Mouse (Mus musculus): ENCODE results near the gene 4930519P11Rik. TPM values are rescaled to one million over a fixed set of nuclear protein-coding genes. Genes with fewer than 3 reads are reported as not detected.
A peak's percentile ranks its signal among the peaks of the same experiment; 100 is the strongest.

The 4930519P11Rik gene
- polyA plus RNA-seq, 1 experiment: 0.47 TPM

DNA sequence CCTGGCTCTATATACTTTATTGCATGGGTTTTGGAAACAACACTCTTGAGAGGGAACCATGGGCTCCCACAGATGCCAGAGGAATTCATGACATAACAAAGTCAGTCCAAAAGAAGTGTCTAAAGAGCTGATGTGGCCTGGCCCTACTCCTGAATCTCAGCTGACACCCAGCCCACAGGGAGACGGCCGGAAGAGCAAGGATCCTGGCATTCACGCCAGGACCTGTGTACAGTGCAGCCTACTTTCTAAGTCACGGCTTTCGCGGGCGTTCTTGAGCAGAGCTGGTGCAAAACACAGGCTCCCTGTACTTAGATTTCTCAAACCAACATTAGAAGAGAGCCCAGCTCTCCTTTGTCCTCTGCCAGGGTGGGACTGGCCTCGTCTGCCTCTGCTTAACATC is 32.7 kb downstream of the 4930519P11Rik start:
- Histone ChIP-seq H3K27me3 (ENCODE audit: control insufficient read depth, insufficient read depth, insufficient read length) (no peaks in the 10 kb centered on the region), H3K4me3 (no peak overlapping the region), H3K36me3 (ENCODE audit: control insufficient read depth, insufficient read depth) (no peaks in the 10 kb centered on the region), H3K4me2 (ENCODE audit: low read depth) (no peak overlapping the region), H3K79me2 (ENCODE audit: control insufficient read depth, insufficient read depth) (no peaks in the 10 kb centered on the region), H3ac (ENCODE audit: control insufficient read depth, insufficient read length) (no peak overlapping the region)
- TF ChIP-seq TCF3 (IDR thresholded peaks at IDR 0.05; ENCODE audit: insufficient read length, low read depth) (no peak), POLR2A (IDR thresholded peaks at IDR 0.05; ENCODE audit: insufficient read length, low read depth) (no peak), REST (IDR thresholded peaks at IDR 0.05; ENCODE audit: insufficient read depth, insufficient read length) (no peak), POLR2AphosphoS2 (IDR thresholded peaks at IDR 0.05; ENCODE audit: insufficient read length, low read depth) (no peak), MAX (IDR thresholded peaks at IDR 0.05; ENCODE audit: low read depth) (no peak)

DNA sequence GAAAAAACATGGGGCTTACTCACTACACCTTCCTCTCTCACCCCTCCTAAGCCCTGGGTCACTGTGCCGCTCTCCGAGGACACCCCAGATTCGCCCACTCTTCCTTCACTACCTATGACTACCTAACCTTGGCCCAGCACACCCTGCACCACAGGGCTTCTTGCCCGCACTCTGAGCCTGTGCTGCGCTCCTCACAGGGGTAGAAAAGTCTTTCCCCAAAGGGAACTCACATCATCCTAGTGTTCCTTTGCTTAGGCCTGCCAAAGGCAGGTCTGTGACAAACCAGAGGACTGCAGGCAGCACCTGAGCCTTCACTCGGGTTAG is 35.5 kb downstream of the 4930519P11Rik start:
- TF ChIP-seq CEBPB (IDR thresholded peaks at IDR 0.05; ENCODE audit: insufficient read depth, poor library complexity, severe bottlenecking) (no peak), MYOD1 (IDR thresholded peaks at IDR 0.05; ENCODE audit: control insufficient read depth in 1 of 3, insufficient read length in 2 of 3, low read depth in 2 of 3) (no peak), REST (IDR thresholded peaks at IDR 0.05; ENCODE audit: insufficient read depth, insufficient read length) (no peak), TCF3 (IDR thresholded peaks at IDR 0.05; ENCODE audit: insufficient read length, low read depth) (no peak), SRF (IDR thresholded peaks at IDR 0.05; ENCODE audit: control insufficient read depth, insufficient read length, low read depth) (no peak), MAX (IDR thresholded peaks at IDR 0.05; ENCODE audit: low read depth) (no peak), POLR2AphosphoS2 (IDR thresholded peaks at IDR 0.05; ENCODE audit: insufficient read length, low read depth) (no peak), E2F4 (IDR thresholded peaks at IDR 0.05; ENCODE audit: insufficient read depth) (no peak), USF1 (IDR thresholded peaks at IDR 0.05; ENCODE audit: low read depth) (no peak), TCF12 (IDR thresholded peaks at IDR 0.05; ENCODE audit: insufficient read depth, poor library complexity, severe bottlenecking) (no peak), POLR2A (IDR thresholded peaks at IDR 0.05; ENCODE audit: insufficient read length, low read depth) (no peak), MYOG (IDR thresholded peaks at IDR 0.05; ENCODE audit: control insufficient read depth in 1 of 3, insufficient read depth in 1 of 3, insufficient read length in 2 of 3, low read depth in 2 of 3) (no peak)
- no peaks in the 10 kb centered on the region for H3K27me3 ChIP-seq (ENCODE audit: control insufficient read depth, insufficient read depth, insufficient read length)
- no peak overlapping the region for H3ac ChIP-seq (ENCODE audit: control insufficient read depth, insufficient read length)

DNA sequence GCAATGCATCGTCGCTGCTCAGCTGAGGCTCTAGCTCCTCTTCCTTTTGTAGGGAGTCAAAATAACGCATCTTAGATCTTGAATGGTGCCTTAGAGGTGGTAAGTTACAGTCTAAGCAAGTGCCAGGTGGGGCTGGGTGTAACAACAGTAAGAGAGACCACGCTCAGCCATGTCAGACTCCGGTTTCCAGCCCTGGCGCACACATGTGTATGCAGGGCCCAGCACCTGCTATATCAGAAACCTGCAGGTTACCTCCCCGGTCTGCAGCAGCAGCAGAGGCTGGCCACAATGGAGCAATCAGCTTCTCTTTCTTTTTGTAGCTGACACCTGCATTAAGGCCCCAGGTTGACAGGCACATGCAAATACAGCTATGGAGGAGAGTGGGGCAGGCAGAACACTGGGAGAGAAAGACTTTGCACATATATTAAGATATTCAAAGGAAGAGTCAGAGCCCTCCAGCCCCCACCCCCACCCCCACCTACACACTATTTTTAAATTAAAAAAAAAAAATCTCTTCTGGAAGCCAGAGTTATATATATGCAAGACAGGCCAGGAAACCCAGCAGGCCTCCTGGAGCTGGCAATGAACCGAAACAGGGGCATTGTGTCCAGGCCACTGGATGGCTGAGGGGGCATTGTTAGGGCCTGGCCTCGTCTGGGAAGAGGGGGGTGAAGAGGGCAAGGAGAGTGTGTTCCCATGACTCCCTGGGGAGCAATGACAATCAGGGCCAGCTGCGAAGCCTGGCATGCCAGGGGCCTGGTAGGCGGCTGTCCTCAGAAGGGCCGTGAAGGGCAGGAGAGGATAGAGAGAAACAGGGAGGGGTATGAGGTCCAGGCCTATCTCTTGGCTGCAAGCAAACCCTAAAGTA is 36.1 kb downstream of the 4930519P11Rik start:
- Histone ChIP-seq H3K36me3 (ENCODE audit: control insufficient read depth, insufficient read depth) (no peaks in the 10 kb centered on the region), H3K79me2 (ENCODE audit: control insufficient read depth, insufficient read depth) (no peaks in the 10 kb centered on the region), H3ac (ENCODE audit: control insufficient read depth, insufficient read length) (no peak overlapping the region), H3K4me2 (ENCODE audit: low read depth) (no peak overlapping the region), H3K4me3 (no peak overlapping the region), H3K27me3 (ENCODE audit: control insufficient read depth, insufficient read depth, insufficient read length) (no peaks in the 10 kb centered on the region)
- no peak for TF ChIP-seq TCF3 (IDR thresholded peaks at IDR 0.05; ENCODE audit: insufficient read length, low read depth)
- TF ChIP-seq MYOD1 (IDR thresholded peaks at IDR 0.05; ENCODE audit: control insufficient read depth in 1 of 3, insufficient read length in 2 of 3, low read depth in 2 of 3): peak in 1 of 3 experiments; percentile 54
- TF ChIP-seq MYOG (IDR thresholded peaks at IDR 0.05; ENCODE audit: control insufficient read depth in 1 of 3, insufficient read depth in 1 of 3, insufficient read length in 2 of 3, low read depth in 2 of 3): peak in 1 of 3 experiments; percentile 40

More for the DNA sequence above, 35.5 kb downstream of the 4930519P11Rik start:
- Histone ChIP-seq H3K4me3 (no peak overlapping the region), H3K79me2 (ENCODE audit: control insufficient read depth, insufficient read depth) (no peaks in the 10 kb centered on the region), H3K36me3 (ENCODE audit: control insufficient read depth, insufficient read depth) (no peaks in the 10 kb centered on the region), H3K4me2 (ENCODE audit: low read depth) (no peak overlapping the region)

DNA sequence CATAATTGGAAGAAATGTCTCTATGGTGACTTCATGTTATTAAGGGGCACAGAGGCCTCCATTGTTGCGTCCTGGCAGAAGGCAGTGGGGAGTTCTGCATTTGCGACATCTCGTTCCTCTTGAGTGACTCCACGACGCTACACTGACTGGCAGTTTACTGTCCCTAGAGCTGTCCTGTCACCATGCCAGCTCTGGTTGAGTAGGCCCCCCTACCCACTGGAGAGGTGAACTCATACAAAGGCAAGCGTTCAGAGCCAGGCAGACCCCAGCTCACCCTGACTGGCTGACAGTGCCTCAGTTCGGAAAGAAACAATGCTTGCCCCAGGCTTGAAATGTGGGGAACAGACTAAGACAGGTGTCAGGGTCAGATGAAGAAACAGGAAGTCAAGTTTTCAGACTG is 39.0 kb downstream of the 4930519P11Rik start:
- Histone ChIP-seq H3K4me2 (ENCODE audit: low read depth) (no peak overlapping the region), H3K4me3 (no peak overlapping the region), H3K36me3 (ENCODE audit: control insufficient read depth, insufficient read depth) (no peaks in the 10 kb centered on the region), H3K27me3 (ENCODE audit: control insufficient read depth, insufficient read depth, insufficient read length) (no peaks in the 10 kb centered on the region), H3K79me2 (ENCODE audit: control insufficient read depth, insufficient read depth) (no peaks in the 10 kb centered on the region), H3ac (ENCODE audit: control insufficient read depth, insufficient read length) (no peak overlapping the region)
- TF ChIP-seq E2F4 (IDR thresholded peaks at IDR 0.05; ENCODE audit: insufficient read depth) (no peak), MAX (IDR thresholded peaks at IDR 0.05; ENCODE audit: low read depth) (no peak), MYOG (IDR thresholded peaks at IDR 0.05; ENCODE audit: control insufficient read depth in 1 of 3, insufficient read depth in 1 of 3, insufficient read length in 2 of 3, low read depth in 2 of 3) (no peak), REST (IDR thresholded peaks at IDR 0.05; ENCODE audit: insufficient read depth, insufficient read length) (no peak), SRF (IDR thresholded peaks at IDR 0.05; ENCODE audit: control insufficient read depth, insufficient read length, low read depth) (no peak), POLR2A (IDR thresholded peaks at IDR 0.05; ENCODE audit: insufficient read length, low read depth) (no peak), MYOD1 (IDR thresholded peaks at IDR 0.05; ENCODE audit: control insufficient read depth in 1 of 3, insufficient read length in 2 of 3, low read depth in 2 of 3) (no peak), CEBPB (IDR thresholded peaks at IDR 0.05; ENCODE audit: insufficient read depth, poor library complexity, severe bottlenecking) (no peak), POLR2AphosphoS2 (IDR thresholded peaks at IDR 0.05; ENCODE audit: insufficient read length, low read depth) (no peak), TCF3 (IDR thresholded peaks at IDR 0.05; ENCODE audit: insufficient read length, low read depth) (no peak), USF1 (IDR thresholded peaks at IDR 0.05; ENCODE audit: low read depth) (no peak)

GRCm38 (mm10) chr2:154572996-154573395 is 40.2 kb downstream of the 4930519P11Rik start:
- no peak overlapping the region for H3K4me3 ChIP-seq
- H3ac ChIP-seq (ENCODE audit: control insufficient read depth, insufficient read length): no peak overlapping the region
- H3K79me2 ChIP-seq (ENCODE audit: control insufficient read depth, insufficient read depth): peaks cover 5% of the 10 kb centered on the region
- H3K36me3 ChIP-seq (ENCODE audit: control insufficient read depth, insufficient read depth): no peaks in the 10 kb centered on the region
- TF ChIP-seq USF1 (IDR thresholded peaks at IDR 0.05; ENCODE audit: low read depth): no peak
- no peak for TF ChIP-seq CEBPB (IDR thresholded peaks at IDR 0.05; ENCODE audit: insufficient read depth, poor library complexity, severe bottlenecking)
- H3K4me2 ChIP-seq (ENCODE audit: low read depth): no peak overlapping the region
- no peaks in the 10 kb centered on the region for H3K27me3 ChIP-seq (ENCODE audit: control insufficient read depth, insufficient read depth, insufficient read length)
